Mouse (Mus musculus) lung, adult 2 months (tissue): Measurements from ENCODE around the gene Hnrnpa2b1.

Experiments used
- CTCF ChIP-seq: fragments of 200-500 bp; IDR thresholded peaks from 2 replicates; pipeline ENCODE4 v1.5.1; 2011; ENCODE audit warnings: mild to moderate bottlenecking, low read length, control low read depth; ENCODE audit not compliant: insufficient read depth
- POLR2A ChIP-seq: fragments of 200-500 bp; IDR thresholded peaks from 2 replicates; pipeline ENCODE4 v1.6.1; 2011; ENCODE audit warnings: low read depth, mild to moderate bottlenecking, control low read depth, low read length, borderline replicate concordance; ENCODE audit errors: extremely low read depth

- TF ChIP-seq CTCF (no peak), POLR2A (no peak)
Measured at GRCm38 (mm10) chr6:51514860-51515259, 45.2 kb upstream of the Hnrnpa2b1 start.
